Mouse (Mus musculus) testis, adult 2 months (tissue): ENCODE measurements around the gene Rad54l2.

Experiments used
- CTCF ChIP-seq: fragments of 200-500 bp; IDR thresholded peaks from 2 replicates; pipeline ENCODE4 v1.5.1; 2012; ENCODE audit warnings: low read depth, mild to moderate bottlenecking, inconsistent platforms, low read length, moderate library complexity; ENCODE audit not compliant: control insufficient read depth, insufficient read depth, insufficient replicate concordance
- POLR2A ChIP-seq: fragments of 200-500 bp; IDR thresholded peaks from 2 replicates; pipeline ENCODE4 v1.6.1; 2012; ENCODE audit warnings: low read depth, mild to moderate bottlenecking, inconsistent platforms, low read length, moderate library complexity; ENCODE audit not compliant: control insufficient read depth

DNA sequence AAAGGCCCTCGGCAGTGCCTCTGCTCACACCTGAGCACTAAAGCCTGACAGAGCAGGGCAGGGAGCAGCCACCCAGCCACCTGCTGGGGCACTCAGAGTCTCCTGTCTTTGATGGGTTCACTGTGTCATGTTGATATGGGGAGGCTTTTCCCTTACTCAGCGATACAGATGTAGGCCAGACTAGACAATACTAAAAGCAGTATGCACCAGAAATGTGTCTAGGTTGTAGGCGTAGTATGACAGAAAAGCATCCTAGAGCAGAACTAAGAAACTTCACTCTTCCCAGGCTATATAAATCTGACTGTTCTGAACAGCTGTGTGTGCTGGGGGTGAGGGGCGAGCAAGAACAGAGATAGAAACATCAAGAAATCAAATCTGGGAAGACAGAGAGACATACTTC lies 72.3 kb downstream of the Rad54l2 start:
- TF ChIP-seq CTCF (no peak), POLR2A (no peak)
